Mouse (Mus musculus) ES-E14 (cell line): ENCODE results near the gene Rbm19.

Experiments
- HCFC1 ChIP-seq: IDR thresholded peaks from 2 replicates; pipeline ENCODE4 v1.6.1; 2012; ENCODE audit warnings: low read length, inconsistent platforms, borderline replicate concordance; ENCODE audit not compliant: insufficient read depth
- ZC3H11A ChIP-seq: IDR thresholded peaks from 2 replicates; pipeline ENCODE4 v1.6.1; 2012; ENCODE audit warnings: low read depth, mild to moderate bottlenecking, inconsistent platforms, low read length, borderline replicate concordance

GRCm38 (mm10) chr5:120106424-120107073 is 9.7 kb upstream of the Rbm19 start:
- TF ChIP-seq HCFC1 = no peak
- TF ChIP-seq ZC3H11A = peak; percentile 40; the same call in 1 of the 2 replicates
